Mouse (Mus musculus) thymus, adult 2 months (tissue): ENCODE data around the gene Ankrd55.

Experiments
- CTCF ChIP-seq: fragments of 200-500 bp; IDR thresholded peaks from 2 replicates; pipeline ENCODE4 v1.5.1; 2012; ENCODE audit warnings: mild to moderate bottlenecking, control low read depth, low read length, moderate library complexity, borderline replicate concordance; ENCODE audit not compliant: control insufficient read depth, poor library complexity, insufficient read depth; ENCODE audit errors: extremely low read depth
- POLR2A ChIP-seq: fragments of 200-500 bp; IDR thresholded peaks from 2 replicates; pipeline ENCODE4 v1.6.1; 2012; ENCODE audit warnings: mild to moderate bottlenecking, low read length, control low read depth, moderate library complexity; ENCODE audit not compliant: control insufficient read depth, poor library complexity, insufficient read depth; ENCODE audit errors: extremely low read depth

DNA sequence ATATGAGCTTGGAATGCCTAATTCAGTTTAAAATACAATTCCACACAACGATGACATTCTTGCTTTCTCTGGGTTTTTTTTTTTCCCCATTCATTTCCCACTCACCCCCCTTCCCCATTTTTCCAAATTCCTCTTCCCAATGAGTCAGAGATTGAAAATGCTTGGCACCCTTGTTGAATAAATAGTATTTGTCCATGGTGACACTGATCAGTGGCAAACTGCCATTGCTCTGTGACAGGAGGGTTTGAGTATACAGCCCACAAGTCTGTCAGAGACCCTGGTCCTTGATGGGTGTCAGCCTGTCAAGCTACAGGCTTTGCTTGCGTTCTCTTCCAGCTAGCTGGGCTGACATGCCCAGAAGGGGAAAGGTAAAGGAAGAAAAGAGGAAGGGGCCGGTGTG is 36.2 kb upstream of the Ankrd55 start:
- no peak for TF ChIP-seq CTCF
- TF ChIP-seq POLR2A: no peak
